Mouse (Mus musculus) kidney, embryonic 14.5 days (tissue): Measurements from ENCODE around the gene Olfr263. TPM values are rescaled to one million over a fixed set of nuclear protein-coding genes. Genes with fewer than 3 reads are reported as not detected.

Experiments
- ATAC-seq: fragments of 200-750 bp; cut with Nextera tagmentation; 2 replicates; pipeline ENCODE4 v1.8.0; 2017; ENCODE audit warnings: moderate number of reproducible peaks, mild to moderate bottlenecking, moderate TSS enrichment, moderate library complexity; ENCODE audit not compliant: low FRiP score, low TSS enrichment
- H3K27ac ChIP-seq: fragments of 300-500 bp; sonication (generic); 2 replicates; pipeline ENCODE4 v1.5.1; 2014; ENCODE audit warnings: low read depth, mild to moderate bottlenecking, low read length, moderate library complexity, mixed read lengths
- H3K27me3 ChIP-seq: fragments of 300-500 bp; sonication (generic); 2 replicates; pipeline ENCODE4 v1.6.1; 2014; ENCODE audit warnings: mild to moderate bottlenecking, low read length; ENCODE audit not compliant: control insufficient read depth, insufficient read depth
- H3K36me3 ChIP-seq: fragments of 300-500 bp; sonication (generic); 2 replicates; pipeline ENCODE4 v1.6.1; 2014; ENCODE audit warnings: low read length, mixed read lengths; ENCODE audit not compliant: control insufficient read depth, insufficient read depth
- H3K4me1 ChIP-seq: fragments of 300-500 bp; sonication (generic); 2 replicates; pipeline ENCODE4 v1.6.1; 2014; ENCODE audit warnings: low read length, mixed read lengths; ENCODE audit not compliant: control insufficient read depth, insufficient read depth
- H3K4me2 ChIP-seq: fragments of 300-500 bp; sonication (generic); replicated peaks from 2 replicates; pipeline ENCODE4 v1.6.1; 2014; ENCODE audit warnings: low read depth, mild to moderate bottlenecking, low read length
- H3K4me3 ChIP-seq: fragments of 300-500 bp; sonication (generic); 2 replicates; pipeline ENCODE4 v1.5.1; 2014; ENCODE audit warnings: mild to moderate bottlenecking, low read length
- H3K9ac ChIP-seq: fragments of 300-500 bp; sonication (generic); 2 replicates; pipeline ENCODE4 v1.6.1; 2014; ENCODE audit warnings: low read depth, mild to moderate bottlenecking, low read length, moderate library complexity
- H3K9me3 ChIP-seq: fragments of 300-500 bp; sonication (generic); 2 replicates; pipeline ENCODE4 v1.6.1; 2016; ENCODE audit warnings: low read length; ENCODE audit not compliant: control insufficient read depth
- WGBS: fragments of 180-500 bp; shearing (Covaris S2); extraction: QIAGEN DNeasy Blood & Tissue Kit; methylation state at CpG from one replicate; pipeline ENCODE4 v1.1.7; 2014; 5-methylcytosine and 5-hydroxymethylcytosine counted together
- polyA plus RNA-seq: library from polyadenylated mRNA; unstranded; fragments of >200 nt; fragmentation: Nextera tagmentation; extraction: Ambion mirVana; gene quantifications from 2 replicates; pipeline ENCODE4 v1.2.1, GENCODE M21; 2014

Olfr263 gene
- polyA plus RNA-seq, 1 experiment from 2014 or later = not detected

- H3K27ac ChIP-seq = no peak overlapping the region
- WGBS = under 1% methylated on average over 8 of the region's 8 CpGs
- no peaks in the 10 kb centered on the region for H3K9me3 ChIP-seq
- H3K4me3 ChIP-seq = peak overlapping the region; percentile 64
- no peak overlapping the region for H3K9ac ChIP-seq
- H3K4me1 ChIP-seq = 0 out of 2 replicates have a peak, but pooled peaks cover 6% of the 10 kb centered on the region
- no peaks in the 10 kb centered on the region for H3K36me3 ChIP-seq
- peak overlapping the region; percentile 84 for H3K4me2 ChIP-seq
- no peaks in the 10 kb centered on the region for H3K27me3 ChIP-seq
- ATAC-seq = peak; percentile 48; the same call in 1 of the 2 replicates
These were observed 38.5 kb downstream of the Olfr263 start for GRCm38 (mm10) chr13:21167910-21168300.

- WGBS = under 1% methylated on average over 16 of the region's 16 CpGs
- no peak for ATAC-seq
These were observed 39.1 kb downstream of the Olfr263 start for GRCm38 (mm10) chr13:21168371-21169011.

GRCm38 (mm10) chr13:21169121-21169656 is 39.8 kb downstream of the Olfr263 start:
- no peaks in the 10 kb centered on the region for H3K36me3 ChIP-seq
- H3K4me2 ChIP-seq = peak overlapping the region; percentile 84
- 0 out of 2 replicates have a peak, but pooled peaks cover 6% of the 10 kb centered on the region for H3K4me1 ChIP-seq
- peak overlapping the region; percentile 64 for H3K4me3 ChIP-seq
- no peak overlapping the region for H3K27ac ChIP-seq
- H3K9me3 ChIP-seq = no peaks in the 10 kb centered on the region
- 3% methylated on average over 14 of the region's 14 CpGs for WGBS
- ATAC-seq = no peak
- peak overlapping the region; percentile 54; the same call in 1 of the 2 replicates for H3K9ac ChIP-seq
- no peaks in the 10 kb centered on the region for H3K27me3 ChIP-seq

More at GRCm38 (mm10) chr13:21168371-21169011, 39.1 kb downstream of the Olfr263 start:
- no peaks in the 10 kb centered on the region for H3K36me3 ChIP-seq
- peak overlapping the region; percentile 84 for H3K4me2 ChIP-seq
- H3K27me3 ChIP-seq = no peaks in the 10 kb centered on the region
- H3K4me3 ChIP-seq = peak overlapping the region; percentile 64
- 0 out of 2 replicates have a peak, but pooled peaks cover 6% of the 10 kb centered on the region for H3K4me1 ChIP-seq
- peak overlapping the region; percentile 54 for H3K9ac ChIP-seq
- 0 out of 2 replicates have a peak overlapping the region, but pooled peaks have one; percentile 17 for H3K27ac ChIP-seq
- no peaks in the 10 kb centered on the region for H3K9me3 ChIP-seq

GRCm38 (mm10) chr13:21169657-21170430 is 40.4 kb downstream of the Olfr263 start:
- Histone ChIP-seq H3K9me3 (no peaks in the 10 kb centered on the region), H3K27ac (no peak overlapping the region), H3K9ac (no peak overlapping the region), H3K4me1 (0 out of 2 replicates have a peak, but pooled peaks cover 6% of the 10 kb centered on the region), H3K36me3 (no peaks in the 10 kb centered on the region), H3K27me3 (no peaks in the 10 kb centered on the region), H3K4me2 (peak overlapping the region; percentile 84), H3K4me3 (peak overlapping the region; percentile 64)
- under 1% methylated on average over 39 of the region's 39 CpGs for WGBS
- peak; percentile 83 for ATAC-seq

- ATAC-seq = no peak
- Histone ChIP-seq H3K27me3 (no peaks in the 10 kb centered on the region), H3K4me2 (peak overlapping the region; percentile 66), H3K36me3 (no peaks in the 10 kb centered on the region), H3K4me3 (peak overlapping the region; percentile 64), H3K27ac (no peak overlapping the region), H3K4me1 (0 out of 2 replicates have a peak, but pooled peaks cover 6% of the 10 kb centered on the region), H3K9me3 (no peaks in the 10 kb centered on the region), H3K9ac (no peak overlapping the region; the same call in 1 of the 2 replicates)
- 41% methylated on average over 17 of the region's 17 CpGs for WGBS
These were observed 41.2 kb downstream of the Olfr263 start for GRCm38 (mm10) chr13:21170431-21171155.

DNA sequence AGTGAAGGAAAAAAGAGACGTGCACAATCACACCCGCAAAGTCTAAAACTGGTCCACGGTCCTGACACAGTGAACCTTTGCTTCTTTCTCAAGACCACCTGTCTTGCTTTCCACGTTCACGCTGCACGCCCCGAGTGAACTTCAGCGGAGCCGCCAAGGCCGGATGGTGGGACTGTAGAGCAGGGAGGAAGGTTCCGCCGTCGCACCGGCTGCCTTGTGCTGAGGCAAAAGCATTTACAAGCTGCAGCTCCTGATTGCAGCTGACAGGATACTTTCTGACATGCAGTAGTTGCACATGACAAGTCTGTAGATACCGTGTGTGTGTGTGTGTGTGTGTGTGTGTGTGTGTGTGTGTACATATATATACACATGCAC is 41.7 kb downstream of the Olfr263 start:
- Histone ChIP-seq H3K4me3 (peak overlapping the region; percentile 64), H3K4me1 (0 out of 2 replicates have a peak, but pooled peaks cover 6% of the 10 kb centered on the region), H3K4me2 (peak overlapping the region; percentile 66), H3K27me3 (no peaks in the 10 kb centered on the region), H3K27ac (no peak overlapping the region), H3K9me3 (no peaks in the 10 kb centered on the region), H3K9ac (no peak overlapping the region; the same call in 1 of the 2 replicates), H3K36me3 (no peaks in the 10 kb centered on the region)
- no peak for ATAC-seq
- WGBS = 8% methylated on average over 15 of the region's 15 CpGs

GRCm38 (mm10) chr13:21171600-21172150 is 42.2 kb downstream of the Olfr263 start:
- WGBS = 1% methylated on average over 12 of the region's 12 CpGs

More at GRCm38 (mm10) chr13:21171600-21172150, 42.2 kb downstream of the Olfr263 start:
- peak overlapping the region; percentile 56 for H3K9ac ChIP-seq
- no peaks in the 10 kb centered on the region for H3K27me3 ChIP-seq
- H3K4me3 ChIP-seq = peak overlapping the region; percentile 64
- H3K27ac ChIP-seq = no peak overlapping the region
- H3K4me1 ChIP-seq = 0 out of 2 replicates have a peak, but pooled peaks cover 6% of the 10 kb centered on the region
- ATAC-seq = no peak
- H3K4me2 ChIP-seq = peak overlapping the region; percentile 66
- H3K9me3 ChIP-seq = no peaks in the 10 kb centered on the region
- no peaks in the 10 kb centered on the region for H3K36me3 ChIP-seq
